Mouse (Mus musculus): ENCODE measurements around the gene Kirrel3. TPM values are rescaled to one million over a fixed set of nuclear protein-coding genes. Genes with fewer than 3 reads are reported as not detected.

Kirrel3 gene
- total RNA-seq, 2 experiments from 2014 or later = 0.47 to 0.51 TPM

- no peak for DNase-seq
These were observed 210.0 kb downstream of the Kirrel3 start for GRCm38 (mm10) chr9:34695646-34696045.

- DNase-seq = no peak
These were observed 218.0 kb downstream of the Kirrel3 start for GRCm38 (mm10) chr9:34703547-34704300.

- no peak for DNase-seq
These were observed 218.7 kb downstream of the Kirrel3 start for GRCm38 (mm10) chr9:34704357-34704756.

- DNase-seq = no peak
These were observed 220.7 kb downstream of the Kirrel3 start for GRCm38 (mm10) chr9:34706350-34706873.

- no peak for DNase-seq
These were observed 223.0 kb downstream of the Kirrel3 start for GRCm38 (mm10) chr9:34708691-34709090.

GRCm38 (mm10) chr9:34711996-34712395, 226.3 kb downstream of the Kirrel3 start:
- DNase-seq = no peak

- no peak for DNase-seq
These were observed 227.3 kb downstream of the Kirrel3 start for GRCm38 (mm10) chr9:34712996-34713395.

GRCm38 (mm10) chr9:34713462-34713926, 227.8 kb downstream of the Kirrel3 start:
- no peak for DNase-seq

GRCm38 (mm10) chr9:34714996-34715619, 229.4 kb downstream of the Kirrel3 start:
- DNase-seq = no peak

- DNase-seq = no peak
These were observed 230.8 kb downstream of the Kirrel3 start for GRCm38 (mm10) chr9:34716476-34716875.

GRCm38 (mm10) chr9:34721478-34722197, 235.9 kb downstream of the Kirrel3 start:
- no peak for DNase-seq

GRCm38 (mm10) chr9:34722198-34722550, 236.5 kb downstream of the Kirrel3 start:
- DNase-seq = no peak

- DNase-seq = peak in 1 of 2 experiments; percentile 8
These were observed 246.8 kb downstream of the Kirrel3 start for GRCm38 (mm10) chr9:34732507-34732906.

GRCm38 (mm10) chr9:34733579-34733978, 247.9 kb downstream of the Kirrel3 start:
- no peak for DNase-seq

GRCm38 (mm10) chr9:34734991-34735390, 249.3 kb downstream of the Kirrel3 start:
- DNase-seq = no peak

- no peak for DNase-seq
These were observed 253.7 kb downstream of the Kirrel3 start for GRCm38 (mm10) chr9:34739431-34739830.

GRCm38 (mm10) chr9:34740814-34741213, 255.1 kb downstream of the Kirrel3 start:
- no peak for DNase-seq

GRCm38 (mm10) chr9:34748003-34748402, 262.3 kb downstream of the Kirrel3 start:
- no peak for DNase-seq

GRCm38 (mm10) chr9:34749161-34749560, 263.5 kb downstream of the Kirrel3 start:
- DNase-seq = peak; percentile 35 to 59

- DNase-seq = peak in 1 of 2 experiments; percentile 2
These were observed 264.2 kb downstream of the Kirrel3 start for GRCm38 (mm10) chr9:34749877-34750276.

GRCm38 (mm10) chr9:34750887-34751286, 265.2 kb downstream of the Kirrel3 start:
- DNase-seq = no peak

GRCm38 (mm10) chr9:34752076-34752800, 266.5 kb downstream of the Kirrel3 start:
- DNase-seq = peak in 1 of 2 experiments; percentile 3

Measured in heart, adult 18-20 months (tissue).